Mouse (Mus musculus) lung, adult 2 months (tissue): ENCODE measurements around the gene Llgl2. TPM values are rescaled to one million over a fixed set of nuclear protein-coding genes. Genes with fewer than 3 reads are reported as not detected.

Experiments
- DNase-seq: peaks from one replicate; pipeline ENCODE4 v3.0.0; 2022
- H3K4me1 ChIP-seq: fragments of 200-500 bp; 2 replicates; pipeline ENCODE4 v1.6.1; 2011; ENCODE audit warnings: low read length; ENCODE audit not compliant: control insufficient read depth, insufficient read depth
- H3K4me3 ChIP-seq: fragments of 200-500 bp; replicated peaks from 2 replicates; pipeline ENCODE3; 2011; ENCODE audit warnings: low read depth, mild to moderate bottlenecking, control low read depth, low read length; ENCODE audit errors: extremely low read depth
- CTCF ChIP-seq: fragments of 200-500 bp; IDR thresholded peaks from 2 replicates; pipeline ENCODE4 v1.5.1; 2011; ENCODE audit warnings: mild to moderate bottlenecking, low read length, control low read depth; ENCODE audit not compliant: insufficient read depth
- POLR2A ChIP-seq: fragments of 200-500 bp; IDR thresholded peaks from 2 replicates; pipeline ENCODE4 v1.6.1; 2011; ENCODE audit warnings: low read depth, mild to moderate bottlenecking, control low read depth, low read length, borderline replicate concordance; ENCODE audit errors: extremely low read depth
- WGBS: fragments of 180-500 bp; shearing (Covaris S2); methylation state at CpG from one replicate; pipeline ENCODE4 v1.1.7; 2018; 5-methylcytosine and 5-hydroxymethylcytosine counted together
- polyA plus RNA-seq: library from polyadenylated mRNA; depleted of rRNA; stranded (reverse); fragments of >200 nt; gene quantifications from 2 replicates; pipeline ENCODE4 v1.2.3, GENCODE M21; 2012; rRNA removed

Llgl2 gene
- polyA plus RNA-seq, 1 experiment: 91.8 TPM

DNA sequence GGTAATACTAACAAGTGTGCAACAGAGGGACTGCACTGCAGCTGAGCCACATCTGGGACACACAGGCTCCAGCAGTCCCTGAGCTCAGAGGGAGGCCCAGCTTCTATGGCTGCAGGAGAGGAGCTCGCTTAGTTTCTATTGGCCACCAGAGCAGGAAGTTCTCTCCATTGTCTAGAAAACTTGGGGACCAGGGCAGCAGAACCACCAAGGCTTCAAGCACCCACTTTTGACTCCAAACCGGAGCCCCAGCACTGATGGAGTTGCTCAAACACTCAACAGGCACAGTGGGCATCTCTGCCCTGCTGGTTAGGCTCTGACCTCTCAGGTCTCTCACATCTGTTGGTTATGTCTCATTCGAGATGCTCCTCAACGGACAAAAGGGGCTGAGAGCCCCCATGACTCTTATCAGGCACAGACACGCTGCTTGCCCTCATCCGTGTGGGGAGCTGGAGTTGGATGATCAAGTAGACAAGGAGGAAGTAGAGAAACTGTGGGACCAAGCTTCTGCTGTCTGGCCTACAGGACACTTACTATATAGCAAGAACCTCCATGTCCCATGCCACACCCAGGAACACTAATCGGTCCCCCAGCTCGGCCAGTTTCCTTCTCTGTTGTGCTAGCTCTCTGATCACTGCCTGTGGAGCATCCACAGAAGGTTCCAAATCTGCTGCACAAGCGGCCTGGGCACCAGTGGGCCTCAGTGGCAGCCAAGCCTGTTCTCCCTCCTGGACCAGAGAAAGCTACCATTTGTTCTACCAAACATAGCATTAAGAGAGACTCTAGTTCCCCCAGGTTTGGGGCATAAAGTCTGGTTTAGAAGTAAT lies 77.7 kb downstream of the Llgl2 start:
- WGBS: 82% methylated on average over 9 of the region's 9 CpGs
- TF ChIP-seq POLR2A: no peak
- no peak for TF ChIP-seq CTCF
- H3K4me1 ChIP-seq: peaks cover 34% of the 10 kb centered on the region
- H3K4me3 ChIP-seq: no peak overlapping the region
- no peak for DNase-seq

DNA sequence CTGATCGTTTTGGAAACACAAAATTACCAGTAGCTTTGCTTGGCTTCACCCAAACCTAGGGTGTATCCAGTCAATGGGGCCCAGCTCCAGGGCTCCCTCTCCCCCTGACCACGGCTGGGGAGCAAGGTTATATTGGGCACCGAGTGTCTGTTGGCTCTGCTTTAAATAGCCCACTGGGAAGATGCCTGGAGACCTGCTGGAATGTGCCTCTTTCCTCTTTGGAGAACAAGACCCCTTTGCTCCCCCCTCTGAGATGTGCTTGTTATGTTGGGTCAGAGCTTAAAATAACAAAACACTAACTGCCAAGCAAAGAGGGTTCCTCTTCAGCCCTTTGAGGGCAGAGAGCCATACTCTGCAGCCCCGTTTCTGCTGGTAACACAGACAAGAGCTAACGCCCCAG lies 78.3 kb downstream of the Llgl2 start:
- no peak for DNase-seq
- Histone ChIP-seq H3K4me1 (peaks cover 34% of the 10 kb centered on the region), H3K4me3 (no peak overlapping the region)
- 51% methylated on average over 5 of the region's 5 CpGs for WGBS
- TF ChIP-seq POLR2A (no peak), CTCF (no peak)

DNA sequence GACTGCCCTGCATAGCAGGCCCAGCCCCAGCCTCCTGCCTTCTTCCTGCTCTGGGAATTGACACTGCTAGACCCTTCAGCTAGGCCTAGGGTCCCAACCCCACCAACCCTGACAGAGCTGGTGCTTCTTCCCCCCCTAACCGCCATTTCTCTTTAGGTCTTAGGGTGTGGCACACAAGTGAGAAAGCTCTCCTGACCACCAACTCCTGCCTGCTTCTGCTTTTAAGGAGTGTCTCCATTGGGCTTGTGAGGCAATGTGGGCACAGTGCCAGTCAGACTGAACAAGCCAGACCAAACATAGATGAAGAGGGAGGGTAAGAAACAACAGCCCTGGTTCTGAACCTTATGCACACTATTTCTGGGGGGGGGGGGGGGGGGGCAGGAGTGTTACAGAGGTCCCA lies 79.0 kb downstream of the Llgl2 start:
- WGBS: 43% methylated on average over 1 of the region's 1 CpGs
- DNase-seq: peak; percentile 68
- Histone ChIP-seq H3K4me3 (no peak overlapping the region), H3K4me1 (peaks cover 34% of the 10 kb centered on the region)
- TF ChIP-seq POLR2A (no peak), CTCF (no peak)

DNA sequence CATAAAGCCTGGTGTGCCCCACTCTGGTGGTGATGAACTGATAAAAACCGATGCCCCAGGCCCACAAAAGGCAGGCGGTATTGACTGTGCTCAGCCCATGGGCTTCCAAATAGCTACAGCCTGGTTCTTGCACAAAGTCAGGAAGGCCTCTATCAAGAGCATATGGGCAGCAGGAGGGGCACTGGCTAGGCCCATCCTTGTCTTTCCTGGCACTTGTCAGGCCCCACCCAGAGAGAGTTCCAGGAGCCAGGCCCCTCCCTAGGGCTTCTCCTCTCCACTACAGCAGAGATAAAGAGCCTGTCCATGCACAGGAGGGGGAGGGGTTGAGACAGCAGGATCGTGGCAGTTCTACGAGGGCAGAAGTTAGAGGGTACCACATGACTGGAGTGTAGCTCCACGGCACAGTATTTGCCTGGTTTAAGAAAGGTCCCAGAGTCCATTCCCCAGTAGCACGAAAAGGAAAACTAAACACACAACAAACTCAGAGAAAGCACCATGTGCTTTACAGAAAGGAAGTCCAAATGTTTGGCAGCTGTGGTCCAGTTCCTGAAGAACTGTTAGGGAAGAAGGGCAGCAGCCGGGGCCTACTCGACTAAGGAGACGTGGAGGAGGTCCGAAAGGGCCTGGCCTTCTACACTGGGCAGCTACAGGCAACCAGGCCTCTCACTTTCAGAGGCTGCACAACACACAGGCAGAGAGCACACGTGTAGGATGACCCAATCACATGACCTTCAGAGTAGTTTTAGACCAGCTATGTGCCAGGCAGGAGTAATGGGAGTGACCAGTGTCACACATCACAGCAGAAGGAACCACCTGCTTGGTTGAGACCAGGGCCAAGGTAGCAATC lies 79.8 kb downstream of the Llgl2 start:
- no peak overlapping the region for H3K4me3 ChIP-seq
- DNase-seq: peak; percentile 38
- no peak for TF ChIP-seq CTCF
- no peak for TF ChIP-seq POLR2A
- H3K4me1 ChIP-seq: peaks cover 34% of the 10 kb centered on the region
- WGBS: 23% methylated on average over 11 of the region's 11 CpGs

DNA sequence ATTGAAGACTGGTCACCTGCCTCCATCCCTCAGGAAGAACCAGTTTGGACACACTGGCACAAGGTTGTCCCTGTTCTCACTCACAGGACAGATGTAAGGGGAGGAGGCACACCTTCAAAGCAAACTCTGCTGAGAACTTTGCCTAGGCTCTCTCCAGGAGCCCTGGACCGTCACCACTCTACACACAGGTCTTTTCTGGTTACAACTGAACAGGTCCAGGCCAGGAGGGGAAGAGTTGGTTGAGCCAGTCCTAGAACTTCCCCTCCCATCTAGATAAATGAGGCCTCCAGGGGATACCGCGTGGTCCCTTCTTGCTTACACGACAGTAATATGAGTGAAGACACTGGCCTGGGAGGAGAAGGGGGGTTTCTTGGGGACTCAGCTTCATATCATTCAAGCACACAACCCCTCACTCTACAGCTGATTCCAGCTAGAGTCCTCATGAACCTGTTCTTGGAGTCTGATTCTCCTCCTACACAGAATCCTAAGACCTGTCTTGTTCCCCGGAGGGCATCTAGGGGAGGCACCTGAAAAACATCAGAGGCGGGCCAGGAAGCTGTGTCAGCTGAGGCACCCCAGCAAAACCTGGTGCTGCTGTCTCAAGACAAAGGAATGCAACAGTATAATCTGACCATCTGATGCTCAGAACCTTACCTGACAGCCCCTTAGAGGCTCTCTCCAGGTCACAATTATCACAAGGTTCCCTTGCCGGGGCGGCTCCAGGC lies 80.5 kb downstream of the Llgl2 start:
- Histone ChIP-seq H3K4me1 (peaks cover 34% of the 10 kb centered on the region), H3K4me3 (no peak overlapping the region)
- WGBS: 60% methylated on average over 8 of the region's 8 CpGs

More for the DNA sequence above, 80.5 kb downstream of the Llgl2 start:
- TF ChIP-seq CTCF (no peak), POLR2A (no peak)
- DNase-seq: no peak

Other genes with a start within 250 kb of the Llgl2 start
- 13.0 and 15.8 TPM in 2 replicates for gene Mrps7, start 220.1 kb upstream of the Llgl2 start, polyA plus RNA-seq
- 28.9 and 40.4 TPM in 2 replicates for gene Gga3, start 220.0 kb upstream of the Llgl2 start, polyA plus RNA-seq
- 82.0 and 108 TPM in 2 replicates for gene Mif4gd, start 211.1 kb upstream of the Llgl2 start, polyA plus RNA-seq
- gene Slc25a19, start 195.8 kb upstream of the Llgl2 start, polyA plus RNA-seq: 38.4 and 45.9 TPM in 2 replicates
- gene Grb2, start 115.5 kb upstream of the Llgl2 start, polyA plus RNA-seq: 38.3 and 46.6 TPM in 2 replicates
- 100.0 and 107 TPM in 2 replicates for gene Tmem94, start 58.6 kb upstream of the Llgl2 start, polyA plus RNA-seq
- 105 and 144 TPM in 2 replicates for gene Caskin2, start 10.4 kb upstream of the Llgl2 start, polyA plus RNA-seq
- 28.9 and 31.3 TPM in 2 replicates for gene Tsen54, start 9.3 kb upstream of the Llgl2 start, polyA plus RNA-seq
- 5.4 and 7.9 TPM in 2 replicates for gene Myo15b, start 34.4 kb downstream of the Llgl2 start, polyA plus RNA-seq
- 10.3 and 10.8 TPM in 2 replicates for gene Smim5, start 75.9 kb downstream of the Llgl2 start, polyA plus RNA-seq
- 8.5 and 9.1 TPM in 2 replicates for gene Smim6, start 88.0 kb downstream of the Llgl2 start, polyA plus RNA-seq
- 18.8 and 23.0 TPM in 2 replicates for gene Sap30bp, start 109.2 kb downstream of the Llgl2 start, polyA plus RNA-seq
- 14.5 and 18.0 TPM in 2 replicates for gene Recql5, start 109.4 kb downstream of the Llgl2 start, polyA plus RNA-seq
- gene Itgb4, start 150.7 kb downstream of the Llgl2 start, polyA plus RNA-seq: 11.0 and 14.7 TPM in 2 replicates
- gene Galk1, start 188.7 kb downstream of the Llgl2 start, polyA plus RNA-seq: 49.5 and 57.1 TPM in 2 replicates
- gene H3f3b, start 203.9 kb downstream of the Llgl2 start, polyA plus RNA-seq: 223 and 243 TPM in 2 replicates
- gene Unk, start 206.3 kb downstream of the Llgl2 start, polyA plus RNA-seq: 48.6 and 54.0 TPM in 2 replicates